Mouse (Mus musculus) MEL (cell line): Measurements from ENCODE around the gene Gm40460. TPM values are rescaled to one million over a fixed set of nuclear protein-coding genes. Genes with fewer than 3 reads are reported as not detected.
A peak's percentile ranks its signal among the peaks of the same experiment; 100 is the strongest.
"Not testable (repeated sequence)": the region's sequence is repeated elsewhere in the genome, so short reads cannot be mapped to it uniquely, and the experiment has no call there.

Experiments
- DNase-seq: peaks from one replicate; pipeline ENCODE4 v3.0.0; 2011; ENCODE audit warnings: low read depth, low spot score
- H3K27ac ChIP-seq: 2 replicates; pipeline ENCODE4 v1.5.1; 2012; ENCODE audit warnings: low read depth, mild to moderate bottlenecking, control low read depth, low read length, moderate library complexity; ENCODE audit not compliant: control insufficient read depth
- H3K27me3 ChIP-seq, 2 experiments: fragments of 150-350 bp in 1 of 2; sonication (generic) in 1 of 2; 2 replicates each; pipeline ENCODE4 v1.6.1; 2012; ENCODE audit warnings: low read length in 2 of 2, mild to moderate bottlenecking in 2 of 2, improper control_type of control experiment in 1 of 2, moderate library complexity in 1 of 2; ENCODE audit not compliant: insufficient read depth in 2 of 2, control insufficient read depth in 1 of 2
- H3K36me3 ChIP-seq, 2 experiments: 2 replicates each; pipeline ENCODE4 v1.6.1; 2012 to 2014; ENCODE audit warnings: low read length in 2 of 2, improper control_type of control experiment in 1 of 2, inconsistent platforms in 1 of 2, mild to moderate bottlenecking in 1 of 2; ENCODE audit not compliant: insufficient read depth in 2 of 2, control insufficient read depth in 1 of 2
- H3K4me1 ChIP-seq, 2 experiments: fragments of 150-350 bp in 1 of 2; sonication (generic) in 1 of 2; 2 replicates each; pipeline ENCODE4 v1.6.1; 2012; ENCODE audit warnings: low read length in 2 of 2, improper control_type of control experiment in 1 of 2, mild to moderate bottlenecking in 1 of 2; ENCODE audit not compliant: insufficient read depth in 2 of 2, control insufficient read depth in 1 of 2
- H3K4me3 ChIP-seq, 2 experiments: fragments of 150-350 bp in 1 of 2; sonication (generic) in 1 of 2; 2 replicates each; pipeline ENCODE4 v1.5.1; 2012; ENCODE audit warnings: low read depth in 2 of 2, low read length in 2 of 2, mild to moderate bottlenecking in 2 of 2, moderate library complexity in 2 of 2, control low read depth in 1 of 2, improper control_type of control experiment in 1 of 2; ENCODE audit not compliant: control insufficient read depth in 1 of 2, insufficient read depth in 1 of 2
- H3K79me2 ChIP-seq: 2 replicates; pipeline ENCODE4 v1.6.1; 2012; ENCODE audit warnings: mild to moderate bottlenecking, low read length, moderate library complexity; ENCODE audit not compliant: control insufficient read depth, poor library complexity, insufficient read depth
- H3K9ac ChIP-seq: 2 replicates; pipeline ENCODE4 v1.6.1; 2012; ENCODE audit warnings: low read depth, mild to moderate bottlenecking, control low read depth, low read length, moderate library complexity; ENCODE audit not compliant: control insufficient read depth, poor library complexity, severe bottlenecking
- H3K9me3 ChIP-seq: fragments of 150-350 bp; sonication (generic); replicated peaks from 2 replicates; pipeline ENCODE4 v1.6.1; 2012; ENCODE audit warnings: mild to moderate bottlenecking, low read length, improper control_type of control experiment, moderate library complexity; ENCODE audit not compliant: insufficient read depth
- CTCF ChIP-seq, 3 experiments: IDR thresholded peaks in 2 of 3; conservative IDR thresholded peaks in 1 of 3; 2 replicates each; pipeline ENCODE4 v1.5.1; 2011 to 2012; ENCODE audit warnings: low read length in 3 of 3, low read depth in 2 of 3, mild to moderate bottlenecking in 2 of 3, improper control_type of control experiment in 1 of 3, inconsistent platforms in 1 of 3, mixed read lengths in 1 of 3, moderate library complexity in 1 of 3; ENCODE audit not compliant: control insufficient read depth in 1 of 3, insufficient read depth in 1 of 3, poor library complexity in 1 of 3, severe bottlenecking in 1 of 3
- HCFC1 ChIP-seq: IDR thresholded peaks from 2 replicates; pipeline ENCODE4 v1.6.1; 2012; ENCODE audit warnings: low read depth, mild to moderate bottlenecking, inconsistent platforms, low read length, improper control_type of control experiment, moderate library complexity
- MAX ChIP-seq: IDR thresholded peaks from 2 replicates; pipeline ENCODE4 v1.6.1; 2011; ENCODE audit warnings: low read length, improper control_type of control experiment
- MYC ChIP-seq: IDR thresholded peaks from 2 replicates; pipeline ENCODE4 v1.6.1; 2011; ENCODE audit warnings: low read depth, mild to moderate bottlenecking, low read length, improper control_type of control experiment, moderate library complexity
- NELFE ChIP-seq: IDR thresholded peaks from 2 replicates; pipeline ENCODE4 v1.6.1; 2011; ENCODE audit warnings: low read depth, low read length, improper control_type of control experiment
- RAD21 ChIP-seq: IDR thresholded peaks from 2 replicates; pipeline ENCODE4 v1.6.1; 2011; ENCODE audit warnings: mild to moderate bottlenecking, low read depth, low read length, improper control_type of control experiment
- USF1 ChIP-seq: IDR thresholded peaks from 2 replicates; pipeline ENCODE4 v1.6.1; 2014; ENCODE audit warnings: low read depth, mild to moderate bottlenecking, inconsistent platforms, low read length, improper control_type of control experiment, moderate library complexity
- ZMIZ1 ChIP-seq: IDR thresholded peaks from 2 replicates; pipeline ENCODE4 v1.6.1; 2012; ENCODE audit warnings: low read depth, mild to moderate bottlenecking, inconsistent platforms, low read length, improper control_type of control experiment, moderate library complexity
- polyA plus RNA-seq, 2 experiments: library from polyadenylated mRNA; stranded (reverse) in 1 of 2; unstranded in 1 of 2; fragments of >175 nt in 1 of 2; fragments of >200 nt in 1 of 2; gene quantifications; 2 replicates each; pipeline versions ENCODE4 v1.2.1 to v1.2.4; 2012; ENCODE audit warnings: low replicate concordance in 2 of 2, low read depth in 1 of 2; ENCODE audit not compliant: insufficient read length in 2 of 2, insufficient read depth in 1 of 2, missing spikeins in 1 of 2
- total RNA-seq: library from RNA; depleted of rRNA; stranded (reverse); fragments of 300-350 nt; gene quantifications from 2 replicates; pipeline ENCODE4 v1.2.3, GENCODE M21; 2012; rRNA removed

The Gm40460 gene
- total RNA-seq (not detected in 2 replicates), polyA plus RNA-seq (not detected)

GRCm38 (mm10) chr7:142240978-142241377, at the start of gene Gm40460:
Gm40460 (minus strand) TSS chr7:142241078.
- no peak within 1 kb of the TSS for H3K27ac ChIP-seq
- H3K4me3 ChIP-seq, result no peak within 1 kb of the TSS
- no peaks in the 10 kb centered on the region for H3K4me1 ChIP-seq
- DNase-seq, result no peak
- H3K27me3 ChIP-seq, result peaks cover 5 to 9% of the 10 kb centered on the region in 2 experiments
- H3K9ac ChIP-seq, result no peak within 1 kb of the TSS
- no peak for TF ChIP-seq NELFE
- no peak for TF ChIP-seq RAD21
- TF ChIP-seq HCFC1, result no peak
- TF ChIP-seq ZMIZ1, result no peak
- TF ChIP-seq MAX, result no peak
- TF ChIP-seq MYC, result no peak
- TF ChIP-seq, all 39 proteins: peak for 0
- no peaks in the 10 kb centered on the region for H3K9me3 ChIP-seq
- H3K36me3 ChIP-seq, result no peaks in the 10 kb centered on the region
- no peaks in the 10 kb centered on the region for H3K79me2 ChIP-seq

GRCm38 (mm10) chr7:142285910-142286612, 45.2 kb upstream of the Gm40460 start:
- H3K79me2 ChIP-seq, H3K9ac ChIP-seq, H3K27ac ChIP-seq, H3K9me3 ChIP-seq, H3K4me1 ChIP-seq, H3K27me3 ChIP-seq, H3K36me3 ChIP-seq, DNase-seq, H3K4me3 ChIP-seq: not testable (repeated sequence)

GRCm38 (mm10) chr7:142285130-142285835, 44.4 kb upstream of the Gm40460 start:
- H3K36me3 ChIP-seq, result no peaks in the 10 kb centered on the region
- no peak overlapping the region for H3K27ac ChIP-seq
- DNase-seq, result no peak
- H3K79me2 ChIP-seq, result no peaks in the 10 kb centered on the region; the same call in 1 of the 2 replicates
- TF ChIP-seq USF1 (no peak), CTCF (IDR thresholded peaks at IDR 0.05 in 2 of 3, conservative IDR thresholded peaks at IDR 0.05 in 1 of 3; ENCODE audit: control insufficient read depth in 1 of 3, insufficient read depth in 1 of 3, low read depth in 2 of 3, low read length in 3 of 3, poor library complexity in 1 of 3, severe bottlenecking in 1 of 3) (no peak)
- H3K4me1 ChIP-seq, result no peaks in the 10 kb centered on the region
- H3K4me3 ChIP-seq, result peak overlapping the region in 1 of 2 experiments; percentile 25; a peak in 2 of 4 replicates
- H3K9ac ChIP-seq, result no peak overlapping the region
- no peaks in the 10 kb centered on the region for H3K9me3 ChIP-seq
- no peaks in the 10 kb centered on the region; a peak in 2 of 4 replicates for H3K27me3 ChIP-seq
